Mouse (Mus musculus) thymus, postnatal 25 days (tissue): ENCODE measurements around the gene Sstr2.
A peak's percentile ranks its signal among the peaks of the same experiment; 100 is the strongest.

Experiments used
- DNase-seq: peaks from one replicate; pipeline ENCODE4 v3.0.0; 2022

The Sstr2 gene

GRCm38 (mm10) chr11:113618672-113619419, at the start of gene Sstr2:
Sstr2 (plus strand) TSS chr11:113619342.
- peak; percentile 86 for DNase-seq

DNA sequence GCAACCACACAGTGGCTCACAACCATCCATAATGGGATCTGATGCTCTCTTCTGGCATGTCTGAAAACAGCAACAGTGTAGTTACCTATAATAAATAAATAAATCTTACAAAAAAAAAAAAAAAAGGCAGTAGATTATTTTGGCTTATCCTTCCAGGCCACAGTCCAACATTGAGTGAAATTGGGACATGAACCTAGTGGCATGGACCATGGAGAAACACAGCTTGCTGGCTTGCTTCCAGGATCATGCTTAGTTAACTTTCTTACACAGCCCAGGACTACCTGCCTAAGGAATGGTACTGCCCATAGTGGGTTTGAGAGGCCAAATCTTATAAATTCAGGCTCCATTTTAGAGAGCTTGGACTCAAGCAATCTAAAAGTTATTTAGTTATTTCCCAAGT, 47.5 kb upstream of the Sstr2 start:
- DNase-seq = no peak

GRCm38 (mm10) chr11:113572641-113573040, 46.5 kb upstream of the Sstr2 start:
- no peak for DNase-seq

DNA sequence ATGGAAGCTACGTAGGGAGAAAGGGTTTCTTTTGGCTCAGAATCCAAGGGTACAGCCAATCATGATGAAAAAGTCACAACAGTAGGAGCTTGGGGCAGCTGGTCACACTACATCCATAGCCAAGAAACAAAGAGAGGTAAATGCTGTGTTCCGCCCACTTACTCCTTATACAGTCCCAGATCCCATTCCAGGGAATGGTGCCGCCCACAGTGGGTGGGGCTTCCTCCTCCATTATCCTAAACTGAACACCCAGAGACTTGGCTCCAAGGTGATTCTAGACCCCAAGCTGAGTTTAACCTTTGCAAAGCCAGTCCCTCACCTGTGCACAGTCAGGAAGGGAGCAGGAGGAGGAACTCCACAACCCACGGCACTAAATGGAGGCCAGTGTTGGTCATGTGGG, 41.9 kb upstream of the Sstr2 start:
- no peak for DNase-seq

DNA sequence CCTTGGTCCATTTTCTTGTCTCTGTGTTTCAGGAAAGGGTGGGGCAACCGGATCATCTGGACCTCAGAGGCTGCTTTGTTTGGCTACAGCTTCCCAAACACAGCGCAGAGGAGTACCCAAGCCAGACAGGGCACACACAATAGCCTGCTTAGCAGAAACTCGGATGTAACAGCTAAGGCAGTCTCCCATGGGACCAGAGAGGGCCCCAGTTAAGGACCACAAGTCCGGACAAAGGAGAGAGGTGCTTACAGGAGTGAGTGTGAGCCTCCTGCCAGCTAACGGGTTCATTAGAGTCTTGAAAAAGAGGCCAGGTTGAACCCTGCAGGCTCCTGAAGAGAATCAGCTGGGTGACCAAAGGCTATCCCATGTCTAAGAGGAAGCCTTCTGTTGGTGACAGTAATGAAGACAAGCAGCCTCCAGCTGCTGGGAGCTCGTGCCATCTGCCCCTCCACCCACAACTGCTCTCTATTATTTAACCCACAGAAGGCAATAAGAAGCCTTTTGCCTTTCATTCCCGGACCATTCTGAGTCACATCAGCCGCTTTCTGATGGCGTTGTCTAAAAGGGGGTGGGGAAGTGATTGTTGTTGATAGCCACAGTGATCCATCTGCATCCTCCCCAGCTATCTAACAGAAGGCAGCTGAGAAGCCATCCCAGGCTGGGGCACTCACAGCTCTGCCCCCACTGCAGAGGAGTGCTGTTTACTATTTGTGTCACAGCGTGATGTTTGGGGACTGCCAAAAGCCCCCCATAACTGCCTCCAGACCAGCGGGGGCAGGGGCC, 35.1 kb upstream of the Sstr2 start:
- no peak for DNase-seq

DNA sequence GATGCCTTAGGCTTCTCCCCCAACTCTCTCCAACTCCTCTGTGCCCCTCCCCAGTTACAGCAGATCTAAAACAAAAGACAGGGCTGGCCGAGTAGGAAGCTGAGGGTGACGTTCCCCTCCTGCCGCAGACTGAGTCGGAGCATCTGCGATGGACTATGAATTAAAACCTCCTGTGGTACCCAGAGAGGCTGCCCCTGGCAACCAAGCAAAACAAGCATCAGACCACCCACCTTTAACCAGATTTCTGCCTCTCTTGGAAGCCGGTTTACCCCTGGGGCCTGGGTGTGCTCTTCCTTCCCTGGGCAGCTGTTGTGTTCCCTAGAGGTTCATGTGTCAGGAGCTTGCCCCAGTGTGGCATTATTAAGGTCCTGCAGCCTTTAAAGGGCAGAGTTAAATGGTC, 32.7 kb upstream of the Sstr2 start:
- DNase-seq = no peak

- no peak for DNase-seq
These were observed 30.2 kb upstream of the Sstr2 start for GRCm38 (mm10) chr11:113588936-113589335.

DNA sequence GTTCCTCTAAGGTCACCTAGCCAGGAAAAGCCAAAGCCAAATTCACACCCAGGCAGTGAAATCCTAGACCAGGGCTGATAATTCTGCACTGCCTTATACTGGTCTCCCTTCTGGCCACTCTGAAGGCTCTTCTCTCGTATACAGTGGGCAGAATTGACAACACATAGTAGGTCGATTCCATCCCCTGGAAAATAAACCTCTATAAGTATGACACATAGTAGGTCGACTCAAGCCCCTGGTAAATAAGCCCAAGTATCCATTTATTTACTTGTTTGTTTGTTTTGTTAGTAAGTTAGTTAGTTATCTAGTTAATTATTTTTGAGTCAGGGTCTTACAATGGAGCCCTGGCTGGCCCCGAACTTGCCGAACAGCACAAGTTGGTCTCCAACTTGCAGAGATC, 24.0 kb upstream of the Sstr2 start:
- DNase-seq = no peak

GRCm38 (mm10) chr11:113597632-113598031, 21.5 kb upstream of the Sstr2 start:
- no peak for DNase-seq

DNA sequence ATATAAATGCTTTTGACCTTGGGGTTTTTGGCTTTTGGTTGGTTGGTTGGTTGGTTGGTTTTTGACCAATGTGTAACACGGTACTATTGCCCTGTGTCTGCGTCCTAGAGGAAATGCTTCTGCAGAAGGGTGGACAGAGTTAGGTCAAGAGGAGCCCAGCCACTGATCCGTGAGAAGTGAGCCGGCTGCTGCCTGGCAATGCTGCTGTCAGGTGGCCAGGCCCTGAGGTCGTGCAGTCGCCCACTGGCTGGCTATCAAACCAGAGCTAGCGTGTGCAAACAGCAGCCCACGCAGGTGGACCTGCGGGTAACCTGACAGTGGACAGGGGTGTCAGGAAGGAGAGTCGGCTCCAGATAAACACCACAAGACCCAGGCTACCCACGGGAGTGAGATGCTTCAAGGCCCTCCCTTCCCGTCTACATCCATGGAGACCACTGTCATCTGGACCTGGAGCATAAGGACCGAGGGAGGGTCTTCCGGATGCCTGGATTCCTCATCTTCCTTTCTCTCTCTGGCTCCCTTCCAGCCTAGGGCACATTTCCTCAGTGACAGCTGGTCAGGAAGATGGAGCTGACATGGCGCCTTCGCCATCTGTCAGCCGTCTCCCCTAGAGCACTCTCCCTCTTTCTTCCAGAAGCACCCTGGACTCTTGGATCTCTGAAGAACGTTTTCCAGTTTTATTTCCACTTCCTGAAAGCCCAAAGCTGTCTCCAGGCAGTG, 18.5 kb upstream of the Sstr2 start:
- no peak for DNase-seq

DNA sequence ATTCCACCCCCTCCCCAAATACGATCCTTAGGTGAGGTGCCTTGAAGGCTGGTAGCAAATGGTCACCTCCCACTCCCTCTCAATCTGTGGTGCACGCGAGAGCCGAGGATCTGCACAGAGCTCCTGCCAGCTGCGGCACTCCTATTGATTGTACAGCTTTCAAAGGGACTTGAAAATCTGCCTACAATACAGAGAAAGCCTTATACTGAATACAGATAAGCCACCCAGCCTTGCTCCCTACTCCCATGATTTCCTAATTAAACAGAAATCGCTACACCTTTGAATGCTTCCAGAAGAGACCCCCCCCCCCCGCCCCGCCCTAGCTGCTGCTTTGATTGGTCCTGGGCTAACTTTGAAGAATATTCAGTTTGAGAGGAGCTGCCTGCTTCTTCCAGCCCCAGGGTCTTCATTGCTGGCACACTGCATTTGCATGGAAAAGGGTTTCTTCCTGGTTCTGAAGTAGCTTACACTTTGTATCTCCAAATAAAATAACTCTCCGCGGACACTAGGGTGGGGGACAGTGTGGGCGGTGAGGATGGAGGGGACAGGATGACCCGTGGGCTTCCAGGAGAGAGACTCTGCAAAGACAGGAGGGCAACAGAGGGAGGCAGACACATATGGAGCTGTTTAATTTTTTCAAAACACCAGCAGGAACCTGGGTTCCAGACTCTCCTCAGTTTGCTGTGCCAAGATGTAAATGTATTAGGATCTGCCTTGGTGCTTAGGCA, 17.4 kb upstream of the Sstr2 start:
- no peak for DNase-seq

- no peak for DNase-seq
These were observed 11.6 kb upstream of the Sstr2 start for GRCm38 (mm10) chr11:113607556-113607955.

GRCm38 (mm10) chr11:113609581-113609980, 9.6 kb upstream of the Sstr2 start:
- DNase-seq = no peak

DNA sequence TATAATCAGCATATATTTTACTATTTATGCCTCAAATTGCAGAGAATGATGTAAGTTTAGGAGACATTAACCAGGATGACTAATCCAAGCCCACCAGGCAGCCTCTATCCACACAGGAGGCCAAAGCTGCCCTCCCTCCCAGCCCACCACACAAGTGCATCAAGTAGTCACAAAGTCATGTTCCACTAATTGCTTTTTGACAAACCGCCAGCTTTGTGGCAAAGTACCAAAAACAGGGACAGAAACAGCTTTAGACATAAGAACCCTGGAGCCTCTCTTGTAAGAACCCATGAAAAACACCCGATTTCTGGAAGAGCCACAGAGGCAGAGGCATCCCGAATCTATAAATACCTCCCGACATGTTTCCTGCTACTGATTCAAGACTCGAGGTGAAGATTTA, 8.9 kb upstream of the Sstr2 start:
- no peak for DNase-seq

DNA sequence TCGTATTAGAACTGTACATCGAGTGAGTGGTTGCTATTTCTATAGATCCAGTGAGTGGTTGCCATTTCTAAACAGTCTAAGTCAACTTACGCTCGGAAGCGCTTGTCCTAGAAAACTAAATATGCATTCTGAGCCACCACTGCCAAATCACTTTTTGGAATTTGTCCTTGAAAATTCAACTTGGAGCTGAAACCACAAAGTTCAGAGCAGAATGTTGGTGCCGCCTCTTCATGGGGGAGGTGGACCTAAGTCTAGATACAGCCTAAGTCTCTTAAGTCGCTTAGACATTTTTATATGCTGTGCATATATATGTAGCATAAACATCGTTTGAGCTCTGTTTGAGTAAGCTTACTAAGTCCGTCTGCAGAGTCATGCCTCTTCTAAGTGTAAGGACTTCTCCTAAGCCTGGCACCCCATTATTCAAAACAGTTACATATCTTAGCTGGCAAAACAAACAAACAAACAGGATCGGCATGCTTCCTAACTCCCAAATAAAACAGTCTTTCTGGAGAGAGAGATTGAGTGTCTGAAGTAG, 8.0 kb upstream of the Sstr2 start:
- DNase-seq = no peak

DNA sequence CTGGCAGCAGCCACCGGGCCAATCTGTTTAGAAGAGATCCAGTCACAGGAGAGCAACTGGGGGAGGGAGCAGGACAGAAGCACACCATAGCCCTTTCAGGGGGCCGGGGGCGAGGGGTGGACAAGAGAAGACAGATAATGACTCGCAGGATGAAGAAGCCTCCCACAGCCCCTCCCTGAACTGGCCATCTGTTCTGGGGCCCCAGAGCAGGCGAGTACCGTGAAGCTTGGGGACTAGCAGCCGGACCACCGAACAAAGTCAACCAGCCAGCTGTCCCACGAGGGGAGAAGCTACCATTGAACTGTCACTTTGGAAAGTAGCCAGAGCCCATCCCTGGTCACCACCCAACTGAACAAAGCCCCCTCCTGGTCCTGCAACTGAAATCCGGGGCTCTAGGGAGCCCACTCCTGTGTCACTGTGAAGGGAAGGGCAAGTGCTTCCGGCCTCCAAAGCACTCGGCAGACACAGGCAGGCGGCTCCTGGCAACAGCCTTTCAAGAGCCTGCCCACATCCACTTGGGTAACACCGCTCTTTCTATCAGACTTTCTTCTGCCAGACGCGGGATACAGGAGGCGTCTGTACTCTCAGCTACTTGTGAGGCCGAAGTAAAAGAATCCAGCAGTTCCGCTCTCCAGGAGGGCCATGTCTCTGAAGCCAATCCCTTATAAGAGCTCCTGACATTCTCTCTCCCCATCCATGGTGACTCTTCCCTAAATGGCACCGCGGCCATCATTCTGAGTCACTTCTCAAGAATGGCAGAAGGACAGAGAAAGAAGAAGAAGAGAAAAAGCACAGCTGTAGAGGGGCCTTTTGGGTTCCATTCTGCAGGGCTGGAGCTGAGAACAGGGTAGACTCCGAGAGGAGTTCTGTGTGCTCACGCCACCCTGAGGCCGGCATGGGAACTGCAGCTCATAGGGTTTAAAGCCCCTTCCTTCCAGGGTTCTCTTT, 7.2 kb upstream of the Sstr2 start:
- DNase-seq = peak; percentile 77

- DNase-seq = peak; percentile 62
These were observed 4.7 kb upstream of the Sstr2 start for GRCm38 (mm10) chr11:113614476-113614875.

- DNase-seq = peak; percentile 85
These were observed 1.8 kb upstream of the Sstr2 start for GRCm38 (mm10) chr11:113617132-113617911.

- no peak for DNase-seq
These were observed 855 bp upstream of the Sstr2 start for GRCm38 (mm10) chr11:113618303-113618671.

- DNase-seq = no peak
These were observed 408 bp downstream of the Sstr2 start for GRCm38 (mm10) chr11:113619420-113620080.
